Mouse (Mus musculus): Measurements from ENCODE around the gene Fam171a1.
"Not testable (repeated sequence)": the region's sequence is repeated elsewhere in the genome, so short reads cannot be mapped to it uniquely, and the experiment has no call there.

The Fam171a1 gene

GRCm38 (mm10) chr2:3113866-3114265, at the start of gene Fam171a1:
Gene Fam171a1, plus strand, starts transcription at chr2:3114224.
- DNase-seq (ENCODE audit: low read depth), result no peak

- DNase-seq (ENCODE audit: low read depth), result no peak
Observed at GRCm38 (mm10) chr2:3069140-3069539, 44.9 kb upstream of the Fam171a1 start.

GRCm38 (mm10) chr2:3088361-3088760, 25.7 kb upstream of the Fam171a1 start:
- not testable (repeated sequence) for DNase-seq (ENCODE audit: low read depth)

DNA sequence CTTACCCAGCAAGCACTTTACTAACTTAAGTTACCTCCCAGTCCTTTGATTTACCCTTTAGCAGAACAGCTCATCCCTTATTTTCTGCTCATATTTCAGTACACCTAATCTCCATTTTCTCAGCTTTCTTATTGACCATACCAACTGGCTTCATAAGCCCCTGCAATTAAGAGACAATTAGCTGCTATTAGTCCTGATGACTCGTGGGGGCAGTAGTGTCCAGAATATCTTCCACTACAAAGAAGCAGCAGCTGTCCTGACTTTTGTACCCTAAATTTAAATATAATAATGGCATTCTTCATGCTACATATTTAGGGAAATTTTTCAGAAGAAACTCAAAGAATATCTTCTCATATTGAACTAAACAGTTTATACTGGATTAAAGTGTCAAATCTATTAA, 24.8 kb upstream of the Fam171a1 start:
- DNase-seq (ENCODE audit: low read depth), result no peak

- no peak for DNase-seq (ENCODE audit: low read depth)
Observed at GRCm38 (mm10) chr2:3096101-3096500, 17.9 kb upstream of the Fam171a1 start.

DNA sequence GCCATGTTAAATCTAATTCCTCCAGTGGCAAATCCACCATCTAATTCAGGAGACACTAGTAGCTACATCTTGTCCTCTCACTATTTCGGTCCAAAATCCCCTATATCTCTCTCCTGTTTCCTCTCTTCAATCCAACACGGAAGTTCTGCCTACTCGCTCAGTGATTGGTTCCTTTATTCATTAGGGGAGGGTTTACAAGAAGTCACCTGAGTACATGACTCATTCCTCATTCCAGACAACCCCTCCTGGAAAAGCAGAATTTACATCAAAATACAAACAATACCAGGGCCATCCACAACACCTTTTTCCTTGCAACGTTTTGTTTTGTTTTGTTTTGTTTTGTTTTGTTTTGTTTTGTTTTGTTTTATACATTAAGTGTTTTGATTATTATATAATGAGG, 14.1 kb upstream of the Fam171a1 start:
- no peak for DNase-seq (ENCODE audit: low read depth)

GRCm38 (mm10) chr2:3101292-3101957, 12.6 kb upstream of the Fam171a1 start:
- no peak for DNase-seq (ENCODE audit: low read depth)

DNA sequence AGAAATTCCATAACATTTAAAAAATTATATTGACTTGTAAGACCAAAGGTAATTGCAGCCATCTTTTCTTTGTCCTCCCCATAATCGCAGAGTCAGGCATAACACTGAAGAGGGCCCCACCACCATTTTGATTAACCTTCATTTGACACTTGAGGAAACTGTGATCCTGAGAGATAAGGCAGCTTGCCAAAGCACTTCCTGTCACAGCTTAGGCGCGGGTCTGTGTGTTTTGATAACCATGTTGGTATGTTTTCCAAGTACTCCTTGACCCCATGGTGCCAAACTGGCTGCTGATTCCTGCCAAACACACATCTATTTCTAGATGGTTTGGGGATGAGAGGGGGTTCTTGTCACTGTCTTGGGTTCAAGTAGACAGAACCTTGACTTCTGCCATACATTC, 11.7 kb upstream of the Fam171a1 start:
- no peak for DNase-seq (ENCODE audit: low read depth)

DNA sequence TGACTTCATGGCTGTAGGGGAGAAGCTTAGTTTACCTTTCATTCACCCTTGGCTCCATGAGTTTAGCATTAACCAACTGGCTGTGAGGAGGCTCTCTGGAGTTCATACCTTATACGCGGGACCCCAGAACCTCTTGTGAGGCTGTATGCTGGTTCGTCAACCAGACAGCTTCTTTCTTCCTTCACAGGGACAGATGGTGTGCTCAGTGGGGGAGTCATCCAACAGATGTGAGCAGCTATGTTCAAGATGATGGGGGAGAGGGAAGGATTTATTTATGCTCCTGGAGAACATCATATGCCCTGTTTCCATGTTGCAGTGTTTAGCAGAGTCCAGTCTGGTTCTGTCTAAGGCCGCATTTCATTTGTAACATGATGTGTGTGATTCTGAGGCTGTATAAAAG, 6.6 kb upstream of the Fam171a1 start:
- DNase-seq (ENCODE audit: low read depth), result no peak

DNA sequence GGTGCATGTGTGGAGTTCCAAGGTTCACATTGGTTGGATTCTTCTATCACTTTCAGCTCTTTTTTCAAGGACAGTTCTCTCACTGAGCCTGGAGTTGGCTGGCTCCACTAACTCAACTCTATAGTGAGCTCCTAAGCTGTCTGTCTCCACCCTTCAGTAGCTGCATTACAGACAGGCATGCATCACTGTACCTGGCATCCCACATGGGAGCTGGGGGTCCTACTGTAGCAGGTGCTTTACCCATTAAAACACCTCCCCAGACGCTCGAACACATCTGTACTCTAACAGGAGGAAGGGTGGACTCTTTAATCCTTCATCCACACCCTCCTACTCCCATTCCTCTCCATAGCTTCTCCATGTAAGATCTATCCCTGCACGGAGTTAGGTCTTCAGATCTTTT, 5.6 kb upstream of the Fam171a1 start:
- no peak for DNase-seq (ENCODE audit: low read depth)

GRCm38 (mm10) chr2:3108834-3109233, 5.2 kb upstream of the Fam171a1 start:
- DNase-seq (ENCODE audit: low read depth), result no peak

GRCm38 (mm10) chr2:3117855-3118202, 3.8 kb downstream of the Fam171a1 start:
- DNase-seq (ENCODE audit: low read depth), result no peak

- peak; percentile 25 for DNase-seq (ENCODE audit: low read depth)
Observed at GRCm38 (mm10) chr2:3118203-3118941, 4.3 kb downstream of the Fam171a1 start.

- DNase-seq (ENCODE audit: low read depth), result no peak
Observed at GRCm38 (mm10) chr2:3118969-3119368, 4.9 kb downstream of the Fam171a1 start.

DNA sequence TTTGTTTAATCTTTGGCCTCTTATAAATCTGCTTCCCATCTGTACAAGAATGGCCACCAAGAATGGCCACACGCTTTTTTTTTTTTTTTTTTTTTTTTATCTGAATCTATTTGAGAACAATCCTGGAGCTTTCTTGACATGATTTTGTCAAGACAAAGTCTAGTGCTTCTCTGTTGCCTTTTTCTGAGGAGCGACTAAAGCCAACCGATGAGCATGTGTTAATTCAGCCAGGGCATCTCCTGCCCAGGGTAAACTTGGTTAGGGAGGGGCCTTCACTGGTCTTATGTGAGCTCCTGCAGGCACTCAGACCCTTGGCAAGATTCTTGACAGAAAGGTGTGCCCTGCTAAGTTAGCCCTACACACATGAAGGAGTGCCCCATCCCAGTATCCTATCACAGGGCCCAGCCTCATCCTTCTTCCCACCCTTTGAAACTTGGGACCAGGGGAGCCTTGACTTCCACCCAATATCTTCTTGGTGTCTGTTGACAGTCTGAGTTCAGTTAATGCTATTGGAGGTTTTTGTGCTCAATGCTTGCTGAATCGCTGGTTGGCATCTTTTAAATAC, 5.4 kb downstream of the Fam171a1 start:
- no peak for DNase-seq (ENCODE audit: low read depth)

DNA sequence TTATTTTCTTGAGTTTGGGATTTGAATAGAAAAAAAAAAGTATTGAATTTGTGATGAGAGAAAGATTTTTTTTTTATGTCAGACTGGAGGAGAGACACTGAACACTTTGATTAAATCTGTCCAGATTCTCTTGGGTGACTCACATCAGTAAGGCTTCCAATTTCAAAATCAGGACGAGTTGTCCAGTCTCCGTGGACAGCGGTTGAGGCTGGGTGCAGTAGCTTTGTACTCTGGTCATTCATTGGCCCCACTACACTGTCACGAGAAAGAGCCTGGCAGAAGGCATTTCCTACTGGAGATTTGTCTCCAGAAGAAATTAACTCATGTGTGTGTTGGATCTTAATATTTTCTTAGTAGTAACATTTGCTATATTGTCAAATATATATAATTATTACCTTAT, 8.5 kb downstream of the Fam171a1 start:
- DNase-seq (ENCODE audit: low read depth), result no peak

DNA sequence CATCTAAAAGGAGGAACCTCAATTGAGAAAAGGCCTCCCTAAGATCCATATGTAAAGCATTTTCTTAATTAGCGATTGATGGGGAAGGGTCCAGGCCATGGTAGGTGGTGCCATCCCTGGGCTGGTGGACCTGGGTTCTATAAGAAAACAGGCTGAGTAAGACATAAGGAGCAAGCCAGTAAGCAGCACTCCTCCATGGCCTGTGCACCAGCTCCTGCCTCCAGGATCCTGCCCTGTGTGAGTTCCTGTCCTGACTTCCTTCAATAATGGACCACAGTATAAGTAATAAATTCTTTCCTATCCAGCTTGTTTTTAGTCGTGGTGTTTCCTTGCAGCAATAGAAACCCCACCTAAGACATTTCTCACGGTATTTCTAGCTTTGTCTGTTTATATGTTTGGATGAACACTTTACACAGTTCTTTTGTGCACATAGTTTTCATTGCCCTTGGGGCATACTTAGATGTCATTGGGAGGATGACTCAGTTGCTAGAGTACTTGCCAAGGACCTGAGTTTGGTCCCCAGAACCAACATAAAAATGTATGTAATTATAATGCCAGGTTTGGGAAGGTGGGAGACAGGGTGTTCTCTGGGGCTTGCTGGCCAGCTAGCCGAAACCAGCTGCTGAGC, 13.3 kb downstream of the Fam171a1 start:
- no peak for DNase-seq (ENCODE audit: low read depth)

GRCm38 (mm10) chr2:3128344-3128871, 14.4 kb downstream of the Fam171a1 start:
- DNase-seq (ENCODE audit: low read depth), result no peak

DNA sequence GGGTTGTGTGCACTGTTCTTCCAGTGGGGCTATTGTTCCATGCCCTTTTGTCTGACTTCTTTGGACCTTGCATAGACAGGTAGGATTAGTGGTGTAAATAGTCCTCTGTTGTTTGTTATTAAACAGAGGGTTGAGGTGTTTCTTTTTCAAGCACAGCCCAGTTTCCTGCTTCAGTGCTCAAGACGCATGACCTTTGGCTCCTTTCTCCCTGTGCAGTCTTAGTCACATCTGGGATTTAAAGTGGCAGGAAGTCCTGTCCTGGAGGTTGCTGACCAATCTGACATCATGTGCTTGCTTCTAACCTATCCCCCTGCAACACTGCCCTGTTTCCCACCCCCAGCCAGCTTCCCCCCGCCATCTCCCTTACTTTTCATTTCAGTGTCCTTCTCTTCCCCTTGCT, 14.9 kb downstream of the Fam171a1 start:
- no peak for DNase-seq (ENCODE audit: low read depth)

- DNase-seq (ENCODE audit: low read depth), result no peak
Observed at GRCm38 (mm10) chr2:3132473-3132872, 18.4 kb downstream of the Fam171a1 start.

- no peak for DNase-seq (ENCODE audit: low read depth)
Observed at GRCm38 (mm10) chr2:3134580-3135296, 20.7 kb downstream of the Fam171a1 start.

DNA sequence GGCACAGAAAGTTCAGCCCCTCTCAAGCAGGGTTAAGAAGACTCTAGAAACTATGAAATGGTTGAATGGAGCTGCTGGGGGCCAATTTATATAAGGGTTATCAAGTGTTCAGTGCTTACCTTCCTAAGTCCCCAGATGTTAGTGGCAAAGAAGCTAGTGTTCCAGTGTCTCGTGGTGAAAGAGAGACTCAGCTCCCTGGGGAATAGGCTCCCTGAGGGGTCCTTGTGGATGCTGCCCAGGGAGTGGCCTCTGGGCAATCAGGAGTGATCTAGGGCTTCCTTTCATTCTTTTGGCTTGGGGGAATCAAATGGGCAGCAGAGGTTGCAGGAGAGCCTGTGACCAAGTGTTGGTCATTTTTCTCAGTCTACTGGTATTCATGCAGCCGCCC, 21.3 kb downstream of the Fam171a1 start:
- no peak for DNase-seq (ENCODE audit: low read depth)
